Mouse (Mus musculus): Measurements from ENCODE around the gene Nccrp1. TPM values are rescaled to one million over a fixed set of nuclear protein-coding genes. Genes with fewer than 3 reads are reported as not detected.

Gene Nccrp1
- polyA plus RNA-seq, 1 experiment, result 0.62 TPM

DNA sequence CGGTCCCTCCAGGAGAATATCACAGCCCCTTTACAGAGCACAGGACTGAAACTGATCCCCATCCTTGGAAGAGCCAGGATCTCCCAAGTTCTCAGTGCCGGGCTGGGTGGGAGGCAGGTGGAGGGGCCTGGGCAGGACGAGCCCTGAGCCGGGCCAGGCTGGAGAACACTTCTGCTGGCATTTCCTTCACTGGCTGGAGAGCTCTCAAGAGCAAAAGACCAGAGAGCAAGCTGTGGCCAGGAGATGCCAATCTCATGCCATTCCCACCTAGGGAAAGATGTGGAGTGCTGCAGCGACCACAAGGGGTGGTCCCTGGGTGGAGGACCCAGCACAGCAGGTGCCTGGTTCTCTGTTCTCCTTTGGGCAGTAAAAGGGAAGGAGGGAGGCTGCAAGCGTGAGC, 37.9 kb upstream of the Nccrp1 start:
- no peak for TF ChIP-seq CTCF (IDR thresholded peaks at IDR 0.05; ENCODE audit: control insufficient read depth, insufficient read depth, insufficient replicate concordance, low read depth, low read length)
- TF ChIP-seq POLR2A (IDR thresholded peaks at IDR 0.05; ENCODE audit: control insufficient read depth, low read depth, low read length), result no peak
- H3K4me3 ChIP-seq (ENCODE audit: control insufficient read depth, low read depth, low read length), result no peak overlapping the region
- no peaks in the 10 kb centered on the region for H3K27me3 ChIP-seq (ENCODE audit: control insufficient read depth, insufficient read depth, low read length)
- no peaks in the 10 kb centered on the region; the same call in 1 of the 2 replicates for H3K4me1 ChIP-seq (ENCODE audit: control insufficient read depth, insufficient read depth, low read length)
- H3K36me3 ChIP-seq (ENCODE audit: control insufficient read depth, insufficient read depth, low read length), result no peaks in the 10 kb centered on the region
- H3K27ac ChIP-seq (ENCODE audit: control insufficient read depth, insufficient read depth, low read depth, low read length), result no peak overlapping the region

DNA sequence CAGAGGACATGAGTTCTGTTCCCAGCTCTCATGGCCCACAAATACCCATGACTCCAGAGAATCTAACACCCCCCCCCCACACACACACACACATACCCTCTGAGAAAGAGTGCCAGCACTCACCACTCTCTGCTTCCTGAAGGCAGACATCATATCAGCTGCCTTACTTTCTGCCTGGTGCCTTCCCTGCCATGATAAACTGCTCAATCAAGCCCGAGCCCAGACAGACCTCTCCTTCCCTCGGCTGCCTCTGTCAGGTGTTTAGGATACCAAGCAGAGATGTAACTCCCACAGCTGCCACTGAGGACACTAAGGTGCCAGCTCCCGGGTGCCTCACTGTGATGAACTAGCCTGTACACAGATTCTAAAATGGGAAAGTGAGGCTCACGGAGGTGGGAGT, 37.4 kb upstream of the Nccrp1 start:
- Histone ChIP-seq H3K27ac (ENCODE audit: control insufficient read depth, insufficient read depth, low read depth, low read length) (no peak overlapping the region), H3K36me3 (ENCODE audit: control insufficient read depth, insufficient read depth, low read length) (no peaks in the 10 kb centered on the region), H3K27me3 (ENCODE audit: control insufficient read depth, insufficient read depth, low read length) (no peaks in the 10 kb centered on the region), H3K4me3 (ENCODE audit: control insufficient read depth, low read depth, low read length) (no peak overlapping the region), H3K4me1 (ENCODE audit: control insufficient read depth, insufficient read depth, low read length) (no peaks in the 10 kb centered on the region; the same call in 1 of the 2 replicates)
- no peak for TF ChIP-seq POLR2A (IDR thresholded peaks at IDR 0.05; ENCODE audit: control insufficient read depth, low read depth, low read length)
- no peak for TF ChIP-seq CTCF (IDR thresholded peaks at IDR 0.05; ENCODE audit: control insufficient read depth, insufficient read depth, insufficient replicate concordance, low read depth, low read length)

- H3K27me3 ChIP-seq (ENCODE audit: control insufficient read depth, insufficient read depth, low read length), result no peaks in the 10 kb centered on the region
- no peak overlapping the region for H3K4me3 ChIP-seq (ENCODE audit: control insufficient read depth, low read depth, low read length)
- H3K27ac ChIP-seq (ENCODE audit: control insufficient read depth, insufficient read depth, low read depth, low read length), result no peak overlapping the region
- no peaks in the 10 kb centered on the region; the same call in 1 of the 2 replicates for H3K4me1 ChIP-seq (ENCODE audit: control insufficient read depth, insufficient read depth, low read length)
- no peaks in the 10 kb centered on the region for H3K36me3 ChIP-seq (ENCODE audit: control insufficient read depth, insufficient read depth, low read length)
- no peak for TF ChIP-seq POLR2A (IDR thresholded peaks at IDR 0.05; ENCODE audit: control insufficient read depth, low read depth, low read length)
These were observed 36.7 kb upstream of the Nccrp1 start for GRCm38 (mm10) chr7:28583570-28584344.

GRCm38 (mm10) chr7:28582841-28583240, 35.8 kb upstream of the Nccrp1 start:
- Histone ChIP-seq H3K36me3 (ENCODE audit: control insufficient read depth, insufficient read depth, low read length) (no peaks in the 10 kb centered on the region), H3K27me3 (ENCODE audit: control insufficient read depth, insufficient read depth, low read length) (no peaks in the 10 kb centered on the region), H3K4me3 (ENCODE audit: control insufficient read depth, low read depth, low read length) (no peak overlapping the region), H3K27ac (ENCODE audit: control insufficient read depth, insufficient read depth, low read depth, low read length) (no peak overlapping the region), H3K4me1 (ENCODE audit: control insufficient read depth, insufficient read depth, low read length) (no peaks in the 10 kb centered on the region; the same call in 1 of the 2 replicates)
- TF ChIP-seq CTCF (IDR thresholded peaks at IDR 0.05; ENCODE audit: control insufficient read depth, insufficient read depth, insufficient replicate concordance, low read depth, low read length) (no peak), POLR2A (IDR thresholded peaks at IDR 0.05; ENCODE audit: control insufficient read depth, low read depth, low read length) (no peak)

DNA sequence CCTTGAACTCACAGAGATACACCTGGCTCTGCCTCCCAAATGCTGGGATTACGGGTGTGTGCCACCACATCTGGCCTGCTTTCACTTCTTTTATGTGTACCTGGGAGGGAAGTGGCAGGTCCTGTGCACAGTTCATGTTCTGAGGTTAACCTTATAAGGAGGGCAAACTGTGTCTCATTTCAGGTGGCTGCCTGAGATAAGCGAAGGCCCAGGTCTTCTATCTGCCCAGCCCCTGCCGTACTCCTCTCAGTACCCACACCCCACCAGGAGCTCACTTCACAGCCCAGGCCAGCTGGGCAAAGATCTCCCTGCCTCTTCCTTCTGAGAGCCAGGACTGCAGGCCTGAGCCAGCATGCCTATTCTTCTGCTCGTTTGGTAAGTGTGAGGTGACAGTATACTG, 34.7 kb upstream of the Nccrp1 start:
- no peak overlapping the region for H3K4me3 ChIP-seq (ENCODE audit: control insufficient read depth, low read depth, low read length)
- H3K4me1 ChIP-seq (ENCODE audit: control insufficient read depth, insufficient read depth, low read length), result no peaks in the 10 kb centered on the region; the same call in 1 of the 2 replicates
- H3K36me3 ChIP-seq (ENCODE audit: control insufficient read depth, insufficient read depth, low read length), result no peaks in the 10 kb centered on the region
- no peak overlapping the region for H3K27ac ChIP-seq (ENCODE audit: control insufficient read depth, insufficient read depth, low read depth, low read length)
- no peak for TF ChIP-seq CTCF (IDR thresholded peaks at IDR 0.05; ENCODE audit: control insufficient read depth, insufficient read depth, insufficient replicate concordance, low read depth, low read length)
- no peak for TF ChIP-seq POLR2A (IDR thresholded peaks at IDR 0.05; ENCODE audit: control insufficient read depth, low read depth, low read length)
- no peaks in the 10 kb centered on the region for H3K27me3 ChIP-seq (ENCODE audit: control insufficient read depth, insufficient read depth, low read length)

DNA sequence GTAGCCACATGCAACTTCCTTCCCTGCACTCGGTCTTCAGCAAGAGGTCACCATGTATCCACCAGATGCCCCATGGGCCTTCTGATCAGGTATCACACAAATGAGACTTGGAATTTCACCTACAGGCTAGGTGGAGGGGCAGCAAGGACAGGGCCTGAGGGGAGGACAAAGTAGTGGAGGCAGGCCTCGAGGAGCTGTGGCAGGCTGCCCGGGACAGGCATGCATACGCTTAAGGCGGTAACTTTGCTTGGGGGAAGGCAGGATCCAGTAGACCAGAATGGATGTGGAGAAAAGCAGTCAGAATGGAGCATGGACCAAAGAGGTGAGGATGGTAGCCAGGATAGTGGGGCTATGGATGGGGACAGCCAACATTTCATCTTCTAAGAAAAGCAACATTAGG, 32.8 kb upstream of the Nccrp1 start:
- Histone ChIP-seq H3K27ac (ENCODE audit: control insufficient read depth, insufficient read depth, low read depth, low read length) (no peak overlapping the region), H3K27me3 (ENCODE audit: control insufficient read depth, insufficient read depth, low read length) (no peaks in the 10 kb centered on the region), H3K36me3 (ENCODE audit: control insufficient read depth, insufficient read depth, low read length) (no peaks in the 10 kb centered on the region), H3K4me3 (ENCODE audit: control insufficient read depth, low read depth, low read length) (no peak overlapping the region), H3K4me1 (ENCODE audit: control insufficient read depth, insufficient read depth, low read length) (no peaks in the 10 kb centered on the region; the same call in 1 of the 2 replicates)
- TF ChIP-seq POLR2A (IDR thresholded peaks at IDR 0.05; ENCODE audit: control insufficient read depth, low read depth, low read length) (no peak), CTCF (IDR thresholded peaks at IDR 0.05; ENCODE audit: control insufficient read depth, insufficient read depth, insufficient replicate concordance, low read depth, low read length) (no peak)

DNA sequence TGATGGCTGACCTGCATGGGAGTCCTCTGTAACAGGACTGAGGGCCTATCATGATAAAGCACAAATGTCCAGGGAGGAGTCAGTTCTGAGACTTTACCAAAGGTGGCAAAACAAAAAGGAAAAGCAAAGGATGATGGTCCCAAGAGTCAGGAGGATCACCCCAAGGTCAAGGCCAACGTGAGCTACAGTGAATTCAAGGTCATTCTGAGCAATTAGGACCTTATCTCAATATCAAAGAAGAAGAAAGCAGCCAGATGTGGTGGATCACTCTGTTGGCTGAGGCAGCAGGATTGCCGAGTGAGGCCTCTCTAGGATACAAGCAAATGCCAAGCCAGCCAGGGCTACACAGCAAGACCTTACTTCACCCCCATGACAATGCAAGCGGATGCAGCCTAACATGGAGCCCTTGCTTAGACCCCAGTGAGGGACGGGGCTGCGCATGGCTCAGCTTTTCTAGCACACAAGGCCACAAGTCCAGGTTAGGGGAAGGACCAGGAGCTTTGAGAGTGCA, 31.5 kb upstream of the Nccrp1 start:
- H3K27ac ChIP-seq (ENCODE audit: control insufficient read depth, insufficient read depth, low read depth, low read length), result no peak overlapping the region

More for the DNA sequence above, 31.5 kb upstream of the Nccrp1 start:
- Histone ChIP-seq H3K4me1 (ENCODE audit: control insufficient read depth, insufficient read depth, low read length) (no peaks in the 10 kb centered on the region), H3K27me3 (ENCODE audit: control insufficient read depth, insufficient read depth, low read length) (no peaks in the 10 kb centered on the region), H3K4me3 (ENCODE audit: control insufficient read depth, low read depth, low read length) (no peak overlapping the region), H3K36me3 (ENCODE audit: control insufficient read depth, insufficient read depth, low read length) (no peaks in the 10 kb centered on the region)
- TF ChIP-seq CTCF (IDR thresholded peaks at IDR 0.05; ENCODE audit: control insufficient read depth, insufficient read depth, insufficient replicate concordance, low read depth, low read length), result no peak

Measured in testis, adult 2 months (tissue).